Comparison of ENCODE assay signal across 19 mouse cellular contexts in the genomic region with DNA sequence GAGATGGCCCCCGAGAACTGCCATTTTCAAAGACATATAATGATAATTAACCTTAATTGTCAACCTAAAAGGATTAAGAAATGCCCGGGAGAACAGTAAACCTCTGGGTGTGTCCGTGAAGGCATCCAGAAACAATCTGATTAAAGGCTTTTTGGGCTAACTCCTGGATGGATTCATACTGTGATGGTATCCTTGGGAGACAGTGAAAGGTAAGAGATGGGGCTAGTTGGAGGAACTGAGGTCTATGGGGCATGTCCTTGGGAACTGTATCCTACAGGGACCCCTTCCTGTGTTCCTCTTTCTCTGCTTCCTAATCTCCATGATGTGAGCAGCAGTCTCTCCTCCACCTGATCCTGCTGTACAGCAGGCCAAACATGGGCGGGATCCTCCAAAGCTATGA. TPM values are rescaled to one million over a fixed set of nuclear protein-coding genes. Genes with fewer than 3 reads are reported as not detected.
"Had no signal": no experiment of that assay in that cellular context is flagged by ENCODE, and none has a peak within 500 bp of the region (broad histone marks: within the 10 kb centered on the region; RNA-seq: fewer than 3 reads in every experiment).

No protein-coding gene starts in this region.

- H3K27ac ChIP-seq: lung, embryonic 15.5 days; macrophage; midbrain, embryonic 13.5 days; midbrain, embryonic 15.5 days; neural tube, embryonic 12.5 days; stomach, embryonic 15.5 days; stomach, postnatal 0 days had no signal

- H3K9ac ChIP-seq: lung, embryonic 15.5 days; midbrain, embryonic 13.5 days; midbrain, embryonic 15.5 days; neural tube, embryonic 12.5 days; stomach, embryonic 15.5 days had no signal

- H3K4me2 ChIP-seq: lung, embryonic 15.5 days; midbrain, embryonic 11.5 days; midbrain, embryonic 13.5 days; midbrain, embryonic 15.5 days; neural tube, embryonic 12.5 days; stomach, embryonic 15.5 days had no signal

- H3K36me3 ChIP-seq: lung, embryonic 15.5 days; midbrain, embryonic 13.5 days; midbrain, embryonic 15.5 days; neural tube, embryonic 12.5 days; stomach, embryonic 15.5 days had no signal

- H3K27me3 ChIP-seq: lung, embryonic 15.5 days; midbrain, embryonic 13.5 days; midbrain, embryonic 15.5 days; neural tube, embryonic 12.5 days; stomach, embryonic 15.5 days had no signal

- H3K4me3 ChIP-seq: lung, embryonic 15.5 days; megakaryocyte, embryonic 14.5 days; midbrain, embryonic 13.5 days; midbrain, embryonic 15.5 days; neural tube, embryonic 12.5 days; stomach, embryonic 15.5 days had no signal

- DNase-seq: lung, adult 2 months; lung, postnatal 14 days; lung, postnatal 36 days; right cerebral cortex, postnatal 14 days; thymus, adult 2 months; thymus, postnatal 25 days; thymus, postnatal 4 days had no signal

- ATAC-seq: lung, postnatal 0 days; midbrain, embryonic 13.5 days; midbrain, embryonic 15.5 days had no signal

- H3K4me1 ChIP-seq: stomach, embryonic 15.5 days had no signal

- H3K9me3 ChIP-seq: lung, embryonic 15.5 days; megakaryocyte, embryonic 14.5 days; midbrain, embryonic 13.5 days; midbrain, embryonic 15.5 days; neural tube, embryonic 12.5 days; stomach, embryonic 15.5 days had no signal

RNA-seq across cellular contexts. Expression of gene D430041D05Rik, which starts 38.7 kb away (rescaled TPM):
- total RNA-seq: megakaryocyte progenitor cell, adult 5-6 weeks; monocyte, adult 5-6 weeks had no signal
- polyA plus RNA-seq: macrophage had no signal
